Mouse (Mus musculus) liver, adult 2 months (tissue): ENCODE data around the gene Dlx1. TPM values are rescaled to one million over a fixed set of nuclear protein-coding genes. Genes with fewer than 3 reads are reported as not detected.

ENCODE experiments used
- DNase-seq: peaks from one replicate; pipeline ENCODE4 v3.0.0-alpha.2; 2011; ENCODE audit warnings: low read depth, low spot score; ENCODE audit errors: extremely low read depth
- H3K27ac ChIP-seq: fragments of 200-500 bp; replicated peaks from 2 replicates; pipeline ENCODE4 v1.5.1; 2012; ENCODE audit warnings: low read depth, mild to moderate bottlenecking, control low read depth, inconsistent platforms, low read length; ENCODE audit not compliant: insufficient read depth
- H3K27me3 ChIP-seq: fragments of 200-500 bp; 2 replicates; pipeline ENCODE4 v1.6.1; 2012; ENCODE audit warnings: mild to moderate bottlenecking, moderate library complexity, low read length, inconsistent platforms; ENCODE audit not compliant: control insufficient read depth, insufficient read depth
- H3K36me3 ChIP-seq: fragments of 200-500 bp; 2 replicates; pipeline ENCODE4 v1.6.1; 2012; ENCODE audit warnings: low read length, inconsistent platforms; ENCODE audit not compliant: control insufficient read depth, insufficient read depth
- H3K4me1 ChIP-seq: fragments of 200-500 bp; 2 replicates; pipeline ENCODE4 v1.6.1; 2011; ENCODE audit warnings: low read length; ENCODE audit not compliant: control insufficient read depth, insufficient read depth
- H3K4me3 ChIP-seq: fragments of 200-500 bp; 2 replicates; pipeline ENCODE4 v1.5.1; 2011; ENCODE audit warnings: low read depth, mild to moderate bottlenecking, control low read depth, low read length, moderate library complexity; ENCODE audit not compliant: insufficient read depth
- H3K79me2 ChIP-seq: fragments of 200-500 bp; 2 replicates; pipeline ENCODE4 v1.6.1; 2012; ENCODE audit warnings: inconsistent platforms, mild to moderate bottlenecking, low read length, moderate library complexity; ENCODE audit not compliant: control insufficient read depth, insufficient read depth
- H3K9ac ChIP-seq: fragments of 200-500 bp; 2 replicates; pipeline ENCODE4 v1.6.1; 2012; ENCODE audit warnings: low read depth, mild to moderate bottlenecking, control low read depth, inconsistent platforms, low read length
- CTCF ChIP-seq: fragments of 200-500 bp; IDR thresholded peaks from 2 replicates; pipeline ENCODE4 v1.5.1; 2011; ENCODE audit warnings: low read depth, low read length, control low read depth
- POLR2A ChIP-seq: fragments of 200-500 bp; IDR thresholded peaks from 2 replicates; pipeline ENCODE4 v1.6.1; 2011; ENCODE audit warnings: low read length, control low read depth; ENCODE audit not compliant: insufficient read depth; ENCODE audit errors: extremely low read depth
- WGBS: fragments of 180-500 bp; shearing (Covaris S2); methylation state at CpG from one replicate; pipeline ENCODE4 v1.1.7; 2018; 5-methylcytosine and 5-hydroxymethylcytosine counted together
- polyA plus RNA-seq: library from polyadenylated mRNA; depleted of rRNA; stranded (reverse); fragments of >200 nt; gene quantifications from 2 replicates; pipeline ENCODE4 v1.2.3, GENCODE M21; 2012
- total RNA-seq: library from RNA; depleted of rRNA; stranded (reverse); fragments of >200 nt; gene quantifications from 2 replicates; pipeline ENCODE4 v1.2.3, GENCODE M21; 2014

Dlx1 gene
- total and polyA plus RNA-seq, 2 experiments, result not detected

DNA sequence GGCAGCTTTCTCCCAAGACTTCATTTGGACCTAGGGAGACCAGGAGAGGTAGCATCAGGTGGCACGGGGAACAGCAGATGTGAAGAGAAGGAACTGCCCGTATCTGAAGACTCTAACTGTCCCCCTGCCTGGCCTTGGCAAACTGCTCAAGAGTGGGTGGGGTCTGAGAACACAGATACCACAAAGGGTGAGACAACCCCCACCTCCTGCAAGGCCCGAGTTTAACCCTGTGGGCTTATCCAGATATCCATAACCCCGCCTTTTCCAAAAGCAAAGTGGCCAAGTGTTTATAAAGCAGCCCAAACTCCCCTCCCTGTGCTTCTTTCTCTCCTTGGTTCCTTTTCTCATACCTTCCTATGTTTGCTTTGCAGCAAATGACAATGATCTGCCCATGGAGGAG lies 4.5 kb upstream of the Dlx1 start:
- DNase-seq, result no peak
- Histone ChIP-seq H3K9ac (no peak overlapping the region), H3K36me3 (no peaks in the 10 kb centered on the region), H3K4me3 (no peak overlapping the region), H3K79me2 (no peaks in the 10 kb centered on the region), H3K27me3 (peaks cover 12% of the 10 kb centered on the region; the same call in 1 of the 2 replicates), H3K4me1 (no peaks in the 10 kb centered on the region), H3K27ac (no peak overlapping the region)
- TF ChIP-seq POLR2A (no peak), CTCF (no peak)
- WGBS, result 85% methylated on average over 4 of the region's 4 CpGs

- no peak for TF ChIP-seq CTCF
- TF ChIP-seq POLR2A, result no peak
- no peaks in the 10 kb centered on the region for H3K79me2 ChIP-seq
- no peak overlapping the region for H3K27ac ChIP-seq
- no peak overlapping the region for H3K4me3 ChIP-seq
- DNase-seq, result no peak
- no peak overlapping the region for H3K9ac ChIP-seq
- no peaks in the 10 kb centered on the region for H3K4me1 ChIP-seq
- H3K36me3 ChIP-seq, result no peaks in the 10 kb centered on the region
- H3K27me3 ChIP-seq, result peaks cover 22% of the 10 kb centered on the region
- WGBS, result 63% methylated on average over 13 of the region's 13 CpGs
Observed at GRCm38 (mm10) chr2:71524763-71525162, 3.1 kb upstream of the Dlx1 start.

DNA sequence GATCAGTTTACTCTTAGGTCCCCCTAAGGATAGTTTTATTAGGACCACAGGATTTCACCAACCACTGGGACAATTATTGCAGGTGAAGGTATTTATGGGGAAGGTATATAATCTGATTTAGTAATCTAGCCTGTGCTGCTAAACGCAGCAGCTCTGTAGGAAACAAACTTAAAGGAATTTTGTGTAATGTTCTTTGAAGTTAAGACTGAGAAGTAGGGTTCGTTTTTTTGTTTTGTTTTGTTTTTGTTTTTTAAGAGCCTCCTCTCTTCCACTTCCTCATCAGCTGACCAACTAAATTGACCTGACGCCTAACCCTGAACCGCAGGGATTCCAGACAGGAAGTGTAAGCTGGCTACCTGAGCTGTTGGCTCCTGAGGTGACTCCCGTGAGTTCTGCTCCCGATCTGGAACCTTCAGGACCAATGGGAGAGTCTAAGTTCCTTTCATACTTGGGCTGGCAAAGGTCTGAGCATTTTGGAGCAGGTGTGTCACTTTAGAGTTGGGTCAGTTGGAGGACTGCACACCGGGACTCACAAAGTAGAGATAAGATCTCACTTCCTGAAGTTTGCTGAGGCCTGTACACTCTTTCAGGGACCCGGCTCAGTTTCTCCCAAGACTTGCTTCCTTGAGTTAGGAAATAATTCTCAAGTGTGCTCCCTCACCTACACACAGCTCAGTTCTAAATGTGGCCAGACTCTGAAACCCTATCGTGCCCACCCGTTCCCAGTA lies 1.2 kb upstream of the Dlx1 start:
- H3K4me1 ChIP-seq, result 0 out of 2 replicates have a peak, but pooled peaks cover 3% of the 10 kb centered on the region
- 6% methylated on average over 10 of the region's 10 CpGs for WGBS
- no peak for TF ChIP-seq CTCF
- no peak for TF ChIP-seq POLR2A
- no peak overlapping the region for H3K4me3 ChIP-seq
- no peak overlapping the region for H3K27ac ChIP-seq
- H3K9ac ChIP-seq, result no peak overlapping the region
- no peaks in the 10 kb centered on the region for H3K79me2 ChIP-seq
- no peak for DNase-seq
- H3K27me3 ChIP-seq, result peaks cover 35% of the 10 kb centered on the region
- no peaks in the 10 kb centered on the region for H3K36me3 ChIP-seq

DNA sequence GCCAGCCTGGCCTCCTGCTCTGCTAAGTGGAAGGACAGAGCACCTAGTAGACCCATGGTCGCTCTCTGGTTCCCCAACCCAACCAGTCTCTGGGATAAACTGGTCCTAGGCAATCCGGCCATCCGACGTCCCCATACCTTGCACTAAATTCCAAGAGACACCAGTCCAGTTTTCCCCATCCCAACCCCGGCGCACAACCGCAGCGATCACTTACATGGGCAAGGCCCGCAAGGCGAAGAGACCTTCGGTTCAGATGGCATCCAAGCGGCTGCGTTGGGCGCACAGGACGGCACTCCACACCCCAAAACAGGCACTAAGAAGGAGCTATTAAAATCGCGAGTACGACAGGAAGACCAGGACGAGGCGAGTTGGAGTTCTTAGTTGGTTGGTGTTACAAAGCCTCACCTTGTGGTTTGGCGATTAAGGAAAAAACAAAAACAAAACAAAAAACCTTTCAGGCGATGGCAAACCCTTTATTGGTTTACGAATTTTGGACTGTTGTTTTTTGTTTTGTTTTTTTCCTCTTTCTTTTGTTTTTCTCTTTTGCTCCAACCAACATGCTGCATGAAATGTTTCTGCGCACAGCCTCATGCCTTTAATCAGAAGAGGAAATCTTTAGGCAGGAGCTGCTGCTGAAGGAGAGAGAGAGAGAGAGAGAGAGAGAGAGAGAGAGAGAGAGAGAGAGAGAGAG lies 445 bp upstream of the Dlx1 start:
- DNase-seq, result no peak

DNA sequence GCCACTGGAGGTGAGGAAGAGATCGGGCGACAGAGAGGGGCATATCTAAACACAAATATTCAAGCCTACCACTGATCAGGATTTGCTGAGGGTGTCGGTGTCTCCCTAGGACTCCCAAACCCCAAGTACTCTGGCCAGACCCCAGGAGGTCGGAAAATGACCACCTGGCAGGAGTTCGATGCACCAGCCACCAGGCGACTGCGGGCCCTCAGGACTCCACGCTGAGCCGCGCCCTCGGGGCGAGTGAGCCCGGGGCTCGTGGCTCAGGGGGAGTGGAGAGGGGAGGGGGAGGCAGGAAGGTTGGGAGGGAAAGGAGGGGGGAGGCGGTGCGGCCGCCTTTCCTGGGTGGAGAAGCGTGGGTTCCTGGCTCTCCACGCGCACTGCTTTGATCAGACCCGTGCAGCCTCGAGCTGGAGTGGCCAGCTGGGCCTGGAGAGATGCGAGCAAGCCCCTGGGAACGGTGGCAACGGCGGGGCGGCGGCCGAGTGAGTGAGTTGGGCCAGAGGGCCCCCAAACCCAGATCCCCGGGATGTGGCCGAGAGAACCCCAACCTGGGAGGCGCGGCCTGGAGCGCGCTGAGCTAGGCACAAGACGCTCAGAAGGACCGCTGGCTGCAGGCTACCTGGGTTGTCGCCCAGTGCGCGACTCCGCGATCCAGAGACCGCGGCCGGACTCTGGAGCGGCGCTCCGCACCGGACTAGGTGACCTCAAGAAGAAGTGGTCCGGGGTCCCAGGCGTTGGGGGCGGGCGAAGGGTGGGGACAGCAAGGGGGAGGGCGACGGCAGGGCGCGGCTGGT lies 999 bp downstream of the Dlx1 start:
- no peak overlapping the region for H3K9ac ChIP-seq
- H3K4me3 ChIP-seq, result peak overlapping the region; percentile 51; the same call in 1 of the 2 replicates
- TF ChIP-seq CTCF (no peak), POLR2A (no peak)
- DNase-seq, result no peak
- H3K36me3 ChIP-seq, result no peaks in the 10 kb centered on the region
- H3K27me3 ChIP-seq, result peaks cover 48% of the 10 kb centered on the region
- H3K27ac ChIP-seq, result no peak overlapping the region
- H3K4me1 ChIP-seq, result 0 out of 2 replicates have a peak, but pooled peaks cover 3% of the 10 kb centered on the region
- 2% methylated on average over 54 of the region's 57 CpGs for WGBS
- no peaks in the 10 kb centered on the region for H3K79me2 ChIP-seq

More for the DNA sequence above, 445 bp upstream of the Dlx1 start:
- Histone ChIP-seq H3K27ac (no peak overlapping the region), H3K4me1 (0 out of 2 replicates have a peak, but pooled peaks cover 3% of the 10 kb centered on the region), H3K36me3 (no peaks in the 10 kb centered on the region), H3K79me2 (no peaks in the 10 kb centered on the region), H3K9ac (no peak overlapping the region), H3K27me3 (peaks cover 41% of the 10 kb centered on the region), H3K4me3 (no peak overlapping the region)
- WGBS, result 8% methylated on average over 24 of the region's 24 CpGs
- TF ChIP-seq CTCF (no peak), POLR2A (no peak)
